Mouse (Mus musculus) bone marrow macrophage, adult 2 months (primary cell): ENCODE results near the gene Naa60.

Experiments
- CTCF ChIP-seq: IDR thresholded peaks from 2 replicates; pipeline ENCODE4 v1.5.1; 2012; ENCODE audit warnings: low read depth, mild to moderate bottlenecking, low read length, moderate library complexity
- POLR2A ChIP-seq: IDR thresholded peaks from 2 replicates; pipeline ENCODE4 v1.6.1; 2012; ENCODE audit warnings: mild to moderate bottlenecking, low read depth, low read length, borderline replicate concordance

DNA sequence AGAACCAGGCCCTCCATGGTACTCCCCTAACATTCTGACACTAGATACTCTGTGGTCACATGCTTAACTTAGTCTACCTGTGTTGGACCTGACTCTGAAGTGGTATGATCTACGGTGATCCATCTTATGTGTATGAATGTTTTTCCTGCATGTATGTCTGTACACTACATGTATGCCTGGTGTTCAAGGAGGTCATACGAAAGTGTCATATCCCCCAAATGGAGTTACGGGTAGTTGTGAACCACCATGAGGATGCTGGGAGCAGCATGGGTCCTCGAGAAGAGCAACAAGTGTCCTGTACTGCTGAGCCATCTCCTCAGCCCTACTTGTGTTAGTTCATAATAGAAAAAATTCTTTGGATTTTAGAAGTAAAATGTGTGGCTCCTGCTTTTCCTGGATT is 4.2 kb downstream of the Naa60 start:
- TF ChIP-seq CTCF (no peak), POLR2A (no peak)
